Mouse (Mus musculus) brain, embryonic 14.5 days (tissue): ENCODE data around the gene Cd300lg.

Experiments
- CTCF ChIP-seq: fragments of 200-500 bp; IDR thresholded peaks from 2 replicates; pipeline ENCODE4 v1.5.1; 2012; ENCODE audit warnings: inconsistent platforms, mild to moderate bottlenecking, moderate library complexity, borderline replicate concordance; ENCODE audit not compliant: insufficient read depth, insufficient read length; ENCODE audit errors: extremely low read depth
- POLR2A ChIP-seq: fragments of 200-500 bp; IDR thresholded peaks from 2 replicates; pipeline ENCODE4 v1.6.1; 2012; ENCODE audit warnings: mild to moderate bottlenecking, inconsistent platforms, borderline replicate concordance; ENCODE audit not compliant: poor library complexity, insufficient read depth, insufficient read length, severe bottlenecking; ENCODE audit errors: extremely low read depth

DNA sequence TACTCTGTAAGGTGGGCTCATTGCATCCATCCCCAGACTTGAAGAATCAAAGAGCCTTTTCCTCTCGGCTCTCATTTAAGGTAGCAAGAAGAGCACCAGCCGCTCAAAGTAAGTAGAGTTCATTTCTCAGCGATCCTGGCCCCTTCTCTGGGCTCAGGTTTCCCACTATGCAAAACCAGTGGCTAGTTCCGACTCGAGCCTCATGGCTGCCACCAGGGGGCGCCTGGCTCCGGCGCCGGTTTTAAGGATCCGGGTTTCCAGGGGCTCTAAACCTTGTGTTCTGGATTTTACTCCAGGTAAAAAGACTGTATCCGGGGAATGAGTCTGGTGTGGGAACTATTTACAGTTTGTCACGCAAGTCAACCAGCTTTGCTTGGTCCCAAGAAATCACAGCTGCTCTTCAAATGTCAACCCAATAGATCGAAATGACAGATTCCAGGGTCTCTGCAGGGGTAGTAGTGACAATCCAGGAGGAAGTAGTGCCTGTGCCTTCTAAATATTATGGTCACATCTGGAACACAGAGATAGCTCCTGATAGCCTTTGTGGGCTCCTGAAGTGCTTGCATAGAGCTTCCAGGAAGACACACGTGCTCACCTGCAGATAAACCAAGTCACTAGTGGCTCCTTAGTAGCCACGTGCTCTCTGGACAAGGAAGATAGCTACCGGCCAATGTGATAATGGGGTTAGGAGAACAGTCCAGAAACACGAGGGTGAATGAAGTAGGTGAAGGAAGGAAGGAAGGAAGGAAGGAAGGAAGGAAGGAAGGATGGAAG is 61.4 kb downstream of the Cd300lg start:
- TF ChIP-seq POLR2A (no peak), CTCF (peak; percentile 94)
